Mouse (Mus musculus) urinary bladder, postnatal 14 days (tissue): Measurements from ENCODE around the gene Gm20388.
A peak's percentile ranks its signal among the peaks of the same experiment; 100 is the strongest.
"Not testable (repeated sequence)": the region's sequence is repeated elsewhere in the genome, so short reads cannot be mapped to it uniquely, and the experiment has no call there.

Experiments used
- DNase-seq: peaks from one replicate; pipeline ENCODE4 v3.0.0; 2021; ENCODE audit warnings: low spot score

Gene Gm20388

DNA sequence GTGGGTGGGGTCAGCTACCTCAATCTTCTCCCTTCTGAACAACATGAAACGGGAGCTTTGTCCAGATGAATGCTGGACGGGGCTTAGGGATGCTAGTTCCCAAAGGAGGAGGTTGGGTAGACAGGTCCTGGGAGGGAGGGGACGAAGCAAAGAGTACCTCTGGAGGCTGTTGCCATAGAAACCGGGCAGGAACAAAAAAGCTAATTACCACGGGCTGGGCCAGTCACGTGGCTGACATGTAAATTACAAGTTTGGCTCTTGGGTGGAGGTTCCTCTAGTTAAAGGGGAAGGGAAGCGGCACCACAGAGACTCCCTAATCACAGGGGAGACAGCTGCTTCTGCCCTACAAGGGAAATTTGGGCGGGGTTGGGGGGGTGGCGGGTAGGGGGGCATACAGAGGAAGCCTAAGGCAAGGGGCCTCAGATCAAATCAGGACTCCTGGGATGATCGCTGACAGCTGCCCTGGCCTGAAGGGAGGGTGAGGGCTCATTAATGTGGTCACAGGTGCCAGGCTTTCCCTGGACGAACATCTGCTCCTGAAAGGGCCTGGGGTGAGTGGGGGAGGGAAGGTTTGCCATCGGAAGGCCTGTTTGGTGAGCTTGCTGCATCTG is 3502.0 kb downstream of the Gm20388 start:
- DNase-seq: no peak

DNA sequence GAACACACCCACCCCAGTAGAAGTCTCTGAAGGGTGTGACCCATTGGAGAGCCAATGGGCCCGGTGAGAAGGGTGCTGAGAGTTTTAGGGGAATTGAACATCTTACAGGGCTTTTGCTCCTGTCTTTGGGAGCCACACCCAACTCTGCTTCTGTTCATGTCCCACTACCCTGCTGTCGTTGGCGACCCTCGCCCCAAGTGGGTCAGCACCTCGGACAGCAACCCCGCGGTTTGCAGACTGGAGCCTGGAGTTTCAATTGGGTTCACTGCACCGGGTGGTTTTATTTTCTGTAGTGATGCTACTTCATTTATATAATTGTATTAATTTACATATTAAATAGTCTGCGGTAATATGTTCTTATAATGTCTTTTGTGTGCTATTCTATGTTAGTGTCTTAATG is 3503.6 kb downstream of the Gm20388 start:
- no peak for DNase-seq

DNA sequence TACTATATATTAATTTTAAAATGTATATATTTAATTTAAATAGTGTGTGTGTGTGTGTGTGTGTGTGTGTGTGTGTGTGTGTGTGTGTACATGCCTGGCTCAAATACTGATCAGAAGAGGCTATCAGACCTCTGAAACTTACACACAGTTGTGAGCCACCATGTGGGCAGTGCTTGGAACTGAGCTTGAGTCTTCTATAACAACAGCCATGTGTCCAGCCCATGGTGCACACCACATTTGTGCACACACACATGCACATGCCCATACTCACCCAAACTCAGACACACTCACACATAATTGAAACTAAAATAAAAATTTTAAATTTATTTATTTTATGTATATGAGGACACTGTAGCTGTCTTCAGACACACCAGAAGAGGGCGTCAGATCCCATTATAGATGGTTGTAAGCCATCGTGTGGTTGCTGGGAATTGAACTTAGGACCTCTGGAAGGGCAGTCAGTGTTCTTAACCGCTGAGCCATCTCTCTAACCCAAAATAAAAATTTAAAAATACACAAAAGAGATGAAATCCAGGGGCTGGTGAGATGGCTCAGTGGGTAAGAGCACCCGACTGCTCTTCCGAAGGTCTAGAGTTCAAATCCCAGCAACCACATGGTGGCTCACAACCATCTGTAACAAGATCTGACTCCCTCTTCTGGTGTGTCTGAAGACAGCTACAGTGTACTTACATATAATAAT is 3504.5 kb downstream of the Gm20388 start:
- DNase-seq: not testable (repeated sequence)

DNA sequence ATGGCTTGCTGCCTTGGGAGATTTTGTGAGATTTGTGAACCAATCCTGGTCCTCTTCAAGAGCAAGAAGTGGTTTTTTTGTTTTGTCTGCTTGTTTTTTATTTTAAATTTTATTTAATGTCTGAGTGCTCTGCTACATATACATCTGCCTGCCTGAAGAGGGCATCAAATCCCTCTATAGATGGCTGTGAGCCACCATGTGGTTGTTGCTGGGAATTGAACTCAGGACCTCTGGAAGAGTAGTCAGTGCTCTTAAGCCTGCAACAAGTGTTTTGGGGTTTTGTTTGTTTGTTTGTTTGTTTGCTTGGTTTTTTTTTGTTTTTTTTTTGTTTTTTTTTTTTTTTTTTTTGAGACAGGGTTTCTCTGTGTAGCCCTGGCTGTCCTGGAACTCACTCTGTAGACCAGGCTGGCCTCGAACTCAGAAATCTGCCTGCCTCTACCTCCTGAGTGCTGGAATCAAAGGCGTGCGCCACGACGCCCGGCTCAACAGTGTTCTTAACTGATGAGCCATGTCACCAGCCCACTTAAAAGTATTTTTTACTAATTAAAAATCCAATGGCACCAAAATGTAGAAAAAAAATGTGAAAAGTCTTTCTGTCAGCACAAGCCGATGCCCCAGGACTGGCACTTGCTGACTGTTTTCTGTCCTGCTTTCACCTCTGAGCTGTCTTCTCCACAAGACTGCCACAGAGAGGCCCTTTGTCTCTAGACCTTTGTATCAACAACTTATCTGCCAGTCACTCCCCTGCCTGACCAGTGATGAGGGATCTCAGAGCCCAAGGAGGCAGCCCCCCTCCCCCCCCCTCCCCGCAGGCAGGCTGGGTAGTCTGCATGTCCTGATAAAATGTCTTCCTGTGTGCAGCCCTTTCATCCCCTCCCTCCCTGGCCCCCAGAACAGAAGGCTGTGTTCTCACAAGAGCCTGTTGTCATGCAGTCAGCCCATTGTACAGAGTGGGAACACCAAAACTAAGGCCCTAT is 3505.6 kb downstream of the Gm20388 start:
- DNase-seq: no peak

DNA sequence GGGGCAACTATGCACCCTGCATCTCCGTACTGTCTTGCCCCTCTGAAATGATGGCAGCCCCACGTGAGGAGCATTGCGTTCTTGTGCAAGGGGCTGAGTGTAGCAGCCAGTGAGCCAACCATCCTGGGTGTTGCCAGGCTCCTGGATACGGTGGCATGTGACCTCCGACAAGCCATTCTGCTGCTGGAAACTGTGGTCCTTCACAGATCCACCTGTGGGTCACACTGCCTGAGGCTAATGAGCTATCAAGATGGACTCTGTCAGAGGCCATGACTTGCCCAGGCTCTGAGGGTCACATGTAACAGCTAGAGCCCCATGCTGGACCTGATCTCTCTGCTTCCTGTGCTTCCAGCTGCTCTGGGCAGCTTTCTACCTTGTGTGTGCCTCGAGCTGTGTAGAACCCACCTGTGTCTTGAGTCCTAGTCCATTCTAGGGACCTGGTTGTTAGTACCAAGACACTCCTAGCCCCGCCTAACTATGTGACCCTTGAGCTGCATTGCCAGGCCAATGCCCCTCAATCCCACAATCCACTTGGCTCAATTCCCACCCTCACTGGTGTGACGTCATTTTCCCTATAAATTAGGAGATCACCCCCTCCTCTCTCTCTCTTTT is 3506.4 kb downstream of the Gm20388 start:
- DNase-seq: no peak

DNA sequence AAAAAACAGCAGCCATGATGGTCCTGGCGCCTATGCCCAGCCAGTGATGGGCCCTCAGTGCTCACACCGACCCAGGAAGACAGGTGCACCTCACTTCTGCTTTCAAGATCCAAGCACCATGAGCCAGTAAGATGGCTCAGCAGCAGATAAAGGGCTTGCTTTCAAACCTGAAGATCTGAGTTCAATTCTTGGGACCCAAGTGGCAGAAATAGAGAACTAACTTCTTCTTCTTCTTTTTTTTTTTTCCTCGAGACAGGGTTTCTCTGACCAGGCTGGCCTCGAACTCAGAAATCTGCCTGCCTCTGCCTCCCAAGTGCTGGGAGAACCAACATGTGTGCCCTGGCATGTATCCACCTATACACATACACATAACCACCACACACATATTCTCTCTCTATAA is 3509.1 kb downstream of the Gm20388 start:
- no peak for DNase-seq

DNA sequence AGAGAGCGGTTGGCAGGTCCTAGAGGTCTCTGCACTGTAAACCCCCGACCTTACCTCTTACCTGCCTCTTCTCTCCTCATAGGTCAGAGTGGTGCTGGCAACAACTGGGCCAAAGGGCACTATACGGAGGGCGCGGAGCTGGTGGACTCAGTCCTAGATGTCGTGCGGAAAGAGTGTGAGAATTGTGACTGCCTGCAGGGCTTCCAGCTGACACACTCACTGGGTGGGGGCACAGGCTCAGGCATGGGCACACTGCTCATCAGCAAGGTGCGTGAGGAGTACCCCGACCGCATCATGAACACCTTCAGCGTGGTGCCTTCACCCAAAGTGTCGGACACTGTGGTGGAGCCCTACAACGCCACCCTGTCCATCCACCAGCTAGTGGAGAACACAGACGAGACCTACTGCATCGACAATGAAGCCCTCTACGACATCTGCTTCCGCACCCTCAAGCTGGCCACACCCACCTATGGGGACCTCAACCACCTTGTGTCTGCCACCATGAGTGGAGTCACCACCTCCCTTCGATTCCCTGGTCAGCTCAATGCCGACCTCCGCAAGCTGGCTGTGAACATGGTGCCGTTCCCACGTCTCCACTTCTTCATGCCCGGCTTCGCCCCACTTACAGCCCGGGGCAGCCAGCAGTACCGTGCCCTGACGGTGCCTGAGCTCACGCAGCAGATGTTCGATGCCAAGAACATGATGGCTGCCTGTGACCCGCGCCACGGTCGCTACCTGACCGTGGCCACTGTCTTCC is 3510.1 kb downstream of the Gm20388 start:
- no peak for DNase-seq

DNA sequence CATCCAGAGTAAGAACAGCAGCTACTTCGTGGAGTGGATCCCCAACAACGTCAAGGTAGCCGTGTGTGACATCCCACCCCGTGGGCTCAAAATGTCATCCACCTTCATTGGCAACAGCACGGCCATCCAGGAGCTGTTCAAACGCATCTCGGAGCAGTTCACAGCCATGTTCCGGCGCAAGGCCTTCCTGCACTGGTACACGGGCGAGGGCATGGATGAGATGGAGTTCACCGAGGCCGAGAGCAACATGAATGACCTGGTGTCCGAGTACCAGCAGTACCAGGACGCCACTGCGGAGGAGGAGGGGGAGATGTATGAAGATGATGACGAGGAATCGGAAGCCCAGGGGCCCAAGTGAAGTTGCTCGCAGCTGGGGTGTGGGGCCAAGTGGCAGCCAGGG is 3510.7 kb downstream of the Gm20388 start:
- no peak for DNase-seq

DNA sequence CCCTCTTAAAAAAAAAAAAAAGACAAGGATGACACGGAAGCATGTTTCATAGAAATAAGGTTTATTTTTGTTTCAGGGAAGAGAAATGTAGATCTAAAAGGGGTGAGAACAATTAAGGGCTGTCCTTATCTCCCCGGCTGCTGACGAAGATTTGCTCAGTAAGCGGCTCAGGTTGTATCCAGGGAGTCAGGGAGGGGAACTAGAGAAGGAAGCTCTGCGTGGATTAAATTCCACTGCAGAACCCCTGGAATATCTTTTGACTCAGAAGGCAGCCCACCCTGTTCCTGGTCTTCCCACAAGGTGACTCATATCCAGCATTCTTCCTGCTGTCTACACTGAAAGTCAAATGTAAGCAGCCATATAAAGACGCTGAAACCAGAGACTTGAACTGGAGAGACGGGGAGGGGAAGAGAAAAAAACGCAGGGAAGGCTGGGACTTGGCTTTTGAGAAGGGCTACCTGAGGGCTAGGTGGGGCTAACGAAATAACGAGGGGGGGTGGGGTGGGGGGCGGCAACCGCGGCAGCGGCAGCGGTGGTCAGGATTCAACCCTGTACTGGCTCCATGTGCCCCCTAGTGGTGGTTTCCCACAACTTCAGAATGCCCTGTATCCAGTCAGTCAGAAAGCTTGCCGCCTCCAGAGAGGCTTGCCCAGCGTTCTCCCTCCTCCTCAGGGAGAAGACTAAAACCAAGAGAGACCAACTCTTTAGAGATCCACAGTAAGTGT is 3511.6 kb downstream of the Gm20388 start:
- peak; percentile 74 for DNase-seq

DNA sequence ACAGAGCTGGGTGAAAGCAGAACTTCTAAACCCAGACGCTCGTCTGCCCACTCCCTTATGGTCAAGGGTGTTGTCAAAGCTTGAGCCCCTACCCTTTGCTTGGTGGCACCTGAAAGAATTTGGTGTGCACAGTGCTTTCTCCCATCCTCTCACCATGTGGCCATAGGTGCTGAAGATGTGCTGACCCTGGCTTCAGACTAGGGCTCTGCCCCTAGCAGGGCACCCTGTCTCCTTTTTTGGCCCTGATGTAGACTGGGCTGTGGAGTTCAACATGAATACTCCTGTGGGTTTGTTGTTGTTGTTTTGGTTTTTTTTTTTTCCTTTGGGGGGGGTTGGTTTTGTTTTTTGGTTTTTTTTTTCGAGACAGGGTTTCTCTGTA is 3512.1 kb downstream of the Gm20388 start:
- DNase-seq: no peak

DNA sequence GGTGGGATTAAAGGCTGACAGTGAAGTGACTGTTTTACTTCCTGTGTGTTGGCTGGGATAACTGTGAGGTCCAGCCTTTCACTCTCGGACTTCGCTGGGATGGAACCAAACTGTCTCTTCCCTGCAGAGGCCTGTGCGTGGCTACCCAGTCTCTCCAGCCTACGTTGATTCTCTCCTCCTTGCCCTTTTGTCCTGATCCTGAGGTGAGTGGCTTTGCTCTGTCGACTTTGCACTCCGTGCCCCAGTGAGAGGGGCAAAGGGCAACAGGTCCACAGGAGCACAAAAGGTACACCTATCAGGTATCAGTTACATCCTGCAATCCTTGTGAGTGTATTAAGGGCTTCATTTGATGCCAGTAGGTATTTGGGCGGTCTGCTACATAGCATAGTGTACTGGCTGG is 3512.8 kb downstream of the Gm20388 start, which contains the start of gene Def8:
Def8 (plus strand) TSS at position 87 of the 400 bp plus-strand sequence.
- DNase-seq: no peak

DNA sequence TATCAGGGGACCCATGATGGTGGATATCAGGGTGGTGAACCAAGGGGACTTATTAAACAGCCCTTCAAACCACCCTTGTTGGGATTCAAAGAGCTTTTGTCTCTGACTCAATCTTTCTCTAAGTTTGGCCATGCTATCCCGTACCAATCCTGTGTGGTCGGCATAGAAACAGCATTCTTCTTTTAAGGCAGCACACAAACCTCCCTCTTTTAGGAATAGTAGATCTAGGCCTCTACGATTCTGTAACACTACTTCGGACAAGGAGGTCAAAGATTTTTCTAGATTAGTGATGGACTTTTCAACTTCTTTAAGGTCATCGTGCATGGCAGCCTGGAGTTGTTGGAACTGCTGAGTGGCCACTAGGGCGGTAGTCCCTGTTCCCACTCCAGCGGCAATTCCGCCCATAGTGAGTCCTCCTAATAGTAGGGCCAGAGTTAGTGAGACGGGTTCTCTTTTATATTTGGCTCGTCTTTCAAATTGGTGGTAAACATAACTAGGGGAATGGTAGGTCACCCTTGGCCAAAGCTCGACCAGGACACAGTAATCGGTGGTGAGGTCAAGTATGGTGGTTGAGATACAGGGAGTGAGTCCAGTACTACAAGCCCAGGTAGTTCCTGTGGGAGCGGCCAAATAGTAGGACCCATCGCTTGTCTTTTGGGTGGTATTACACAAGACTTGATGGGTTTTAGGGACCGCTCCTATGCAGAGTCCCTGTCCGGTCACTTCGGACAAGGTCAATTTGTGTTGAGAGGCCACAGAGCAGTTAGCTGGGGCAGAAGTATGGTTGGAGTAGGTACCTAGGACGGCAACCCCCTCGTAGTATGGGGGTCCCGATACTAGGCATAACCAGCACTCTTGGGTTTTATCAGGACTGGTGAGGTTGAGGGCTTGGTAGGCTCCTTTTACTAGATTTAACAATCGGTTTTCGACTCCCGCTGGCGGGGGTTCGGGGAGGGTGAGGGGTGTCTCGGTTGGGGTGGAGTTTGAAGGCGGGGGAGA is 3516.2 kb downstream of the Gm20388 start:
- no peak for DNase-seq

DNA sequence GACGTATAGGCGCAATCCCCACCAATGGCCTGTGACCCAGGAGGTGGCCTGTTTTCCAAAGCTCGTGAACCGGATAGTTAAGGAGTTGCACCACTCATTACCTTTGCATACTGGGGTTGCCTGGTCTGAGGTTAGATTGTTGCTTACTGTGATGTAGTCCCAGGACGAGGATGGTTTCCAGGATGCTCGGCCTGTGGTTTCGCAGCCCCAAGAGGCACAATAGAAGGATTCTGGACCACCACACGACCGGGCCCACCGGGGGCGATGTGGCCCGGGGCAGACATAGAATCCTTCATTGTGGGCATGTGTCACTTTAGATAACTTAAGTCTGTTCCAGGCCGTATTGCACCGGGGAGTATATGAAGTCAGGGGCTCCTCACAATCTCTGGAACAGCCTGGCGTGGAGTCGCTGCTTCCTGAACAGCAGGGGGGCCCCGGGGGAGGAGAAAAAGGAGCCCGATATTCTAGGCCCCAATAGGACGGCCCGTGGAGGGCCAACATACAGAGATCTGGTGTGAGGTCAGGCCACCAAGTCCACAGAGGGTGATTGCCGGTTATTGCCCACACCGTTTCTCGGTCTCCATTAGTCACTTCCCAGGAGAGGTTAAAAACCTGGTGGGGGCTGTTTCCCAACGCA is 3517.1 kb downstream of the Gm20388 start:
- no peak for DNase-seq

DNA sequence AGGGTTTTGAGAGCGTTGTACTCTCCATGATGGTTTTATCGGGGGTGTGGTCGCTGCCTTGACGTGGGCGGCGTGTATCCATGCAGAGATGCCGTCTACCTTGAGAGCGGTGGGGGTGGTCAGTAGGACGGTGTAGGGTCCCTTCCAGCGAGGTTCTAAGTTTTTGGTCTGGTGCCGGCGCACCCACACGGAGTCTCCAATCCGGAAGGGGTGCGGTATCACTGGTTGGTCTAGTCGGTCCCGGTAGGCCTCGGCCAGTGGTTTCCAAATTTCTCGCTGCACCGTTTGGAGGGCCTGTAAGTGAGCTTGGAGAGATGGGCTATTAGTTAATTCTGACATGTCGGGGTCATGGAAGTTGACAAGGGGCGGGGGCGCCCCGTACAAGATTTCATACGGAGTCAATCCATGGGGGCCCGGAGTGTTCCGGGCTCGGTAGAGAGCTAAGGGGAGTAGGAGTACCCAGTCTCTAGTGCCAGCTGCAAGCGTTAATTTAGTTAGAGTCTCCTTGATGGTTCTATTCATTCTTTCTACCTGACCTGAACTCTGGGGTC is 3517.8 kb downstream of the Gm20388 start:
- no peak for DNase-seq

DNA sequence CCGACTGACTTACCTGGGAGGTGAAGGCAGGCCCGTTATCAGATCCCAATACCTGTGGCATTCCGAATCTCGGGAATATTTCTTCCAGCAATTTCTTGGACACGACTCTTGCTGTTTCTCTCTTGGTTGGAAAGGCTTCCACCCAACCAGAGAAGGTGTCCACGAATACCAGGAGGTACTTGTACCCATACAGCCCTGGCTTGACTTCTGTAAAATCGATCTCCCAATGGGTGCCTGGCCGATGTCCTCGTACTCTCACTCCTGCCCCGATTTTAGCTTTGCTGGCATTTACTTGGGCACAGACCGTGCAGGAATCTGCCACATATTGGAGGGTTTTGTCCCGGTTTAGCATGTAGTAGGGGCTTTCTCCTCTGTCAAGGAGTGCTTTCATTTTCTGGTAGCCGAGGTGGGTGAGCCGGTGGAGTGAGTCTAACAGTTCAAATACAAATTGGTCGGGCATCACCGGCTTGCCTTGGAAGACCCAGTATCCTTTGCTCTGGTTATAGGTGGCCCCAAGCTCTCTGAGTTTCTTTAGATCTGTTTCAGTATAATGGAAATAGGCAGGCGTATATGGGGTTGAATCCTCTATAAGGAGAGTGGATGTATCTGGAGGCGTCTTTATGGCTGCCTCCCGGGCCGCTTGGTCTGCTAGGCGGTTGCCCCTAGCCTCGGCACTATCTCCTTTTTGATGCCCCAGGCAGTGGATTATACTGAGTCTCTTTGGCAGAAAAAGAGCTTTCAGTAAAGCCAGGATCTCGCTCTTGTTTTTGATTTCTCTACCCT is 3518.5 kb downstream of the Gm20388 start:
- DNase-seq: no peak

DNA sequence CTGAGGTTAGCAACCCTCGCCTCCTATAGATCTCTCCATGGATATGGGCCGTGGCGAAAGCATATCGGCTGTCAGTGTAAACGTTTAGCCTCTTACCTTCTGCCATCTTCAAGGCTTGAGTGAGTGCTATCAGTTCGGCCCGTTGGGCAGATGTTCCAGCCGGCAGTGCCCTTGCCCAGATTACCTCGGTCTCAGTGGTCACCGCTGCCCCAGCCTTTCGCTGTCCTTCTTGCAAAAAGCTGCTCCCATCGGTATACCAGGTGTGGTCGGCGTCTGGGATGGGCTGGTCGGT is 3519.0 kb downstream of the Gm20388 start:
- DNase-seq: not testable (repeated sequence)

DNA sequence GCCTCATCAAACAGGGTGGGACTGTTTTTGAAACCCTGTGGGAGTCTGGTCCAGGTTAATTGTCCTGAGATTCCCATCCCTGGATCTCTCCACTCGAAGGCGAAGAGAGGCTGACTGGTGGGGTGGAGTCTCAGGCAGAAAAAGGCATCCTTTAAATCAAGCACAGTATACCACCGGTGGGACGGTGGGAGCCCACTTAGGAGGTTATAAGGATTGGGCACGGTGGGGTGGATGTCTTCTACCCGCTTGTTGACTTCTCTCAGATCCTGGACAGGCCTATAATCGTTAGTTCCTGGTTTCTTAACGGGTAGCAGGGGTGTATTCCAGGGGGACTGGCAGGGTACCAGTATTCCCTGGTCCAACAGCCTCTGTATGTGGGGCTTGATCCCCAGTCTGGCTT is 3520.3 kb downstream of the Gm20388 start:
- DNase-seq: not testable (repeated sequence)
